In genomic region chr11:24081016-24081686, GRCm38 (mm10) we compare ENCODE assay signal across 8 mouse cellular contexts. TPM values are rescaled to one million over a fixed set of nuclear protein-coding genes. Genes with fewer than 3 reads are reported as not detected.
DNase-seq lines count a peak whose midpoint lies in the region; ATAC-seq lines count a peak whose summit lies in the region.

No protein-coding gene starts in this region.

- peak overlapping the region; percentile 75 for H3K4me3 ChIP-seq in forebrain, embryonic 10.5 days
- H3K4me3 ChIP-seq in hindbrain, embryonic 10.5 days = peak overlapping the region; percentile 79
- H3K4me3 ChIP-seq in megakaryocyte, embryonic 14.5 days (replicated peaks) = peak overlapping the region; percentile 95

- no peak; the same call in 1 of the 2 replicates for ATAC-seq in megakaryocyte-erythroid progenitor cell, adult 5-6 weeks (replicated peaks; ENCODE audit: low FRiP score, low TSS enrichment, poor library complexity, severe bottlenecking)

- intact Hi-C loops in left cerebral cortex, postnatal 36 days (cut with DNase I) = loop anchor here (5.0 to 10.0 kb wide), 3 partner anchors 71 to 1994 kb away; no protein-coding TSS in a partner anchor

- H3K27ac ChIP-seq in forebrain, embryonic 10.5 days = peak overlapping the region; percentile 96
- peak overlapping the region; percentile 95 for H3K27ac ChIP-seq in hindbrain, embryonic 10.5 days

- WGBS in forebrain, embryonic 10.5 days = under 1% methylated on average over 35 of the region's 35 CpGs
- under 1% methylated on average over 35 of the region's 35 CpGs for WGBS in hindbrain, embryonic 10.5 days

- H3K27me3 ChIP-seq in forebrain, embryonic 10.5 days (ENCODE audit: poor library complexity, severe bottlenecking) = peaks cover 33% of the 10 kb centered on the region
- H3K27me3 ChIP-seq in hindbrain, embryonic 10.5 days (ENCODE audit: insufficient read depth, poor library complexity, severe bottlenecking) = peaks cover 34% of the 10 kb centered on the region
- peaks cover 7% of the 10 kb centered on the region for H3K27me3 ChIP-seq in megakaryocyte, embryonic 14.5 days (replicated peaks)

- H3K4me1 ChIP-seq in forebrain, embryonic 10.5 days = peaks cover 57% of the 10 kb centered on the region
- H3K4me1 ChIP-seq in hindbrain, embryonic 10.5 days (replicated peaks) = peaks cover 47% of the 10 kb centered on the region
- H3K4me1 ChIP-seq in megakaryocyte, embryonic 14.5 days = peaks cover 72% of the 10 kb centered on the region

- peaks cover 12% of the 10 kb centered on the region for H3K36me3 ChIP-seq in forebrain, embryonic 10.5 days (replicated peaks)
- H3K36me3 ChIP-seq in hindbrain, embryonic 10.5 days = peaks cover 10% of the 10 kb centered on the region
- peaks cover 11% of the 10 kb centered on the region for H3K36me3 ChIP-seq in megakaryocyte, embryonic 14.5 days (replicated peaks; ENCODE audit: low read length)

- H3K9me3 ChIP-seq in forebrain, embryonic 10.5 days = no peaks in the 10 kb centered on the region
- H3K9me3 ChIP-seq in hindbrain, embryonic 10.5 days = no peaks in the 10 kb centered on the region
- H3K9me3 ChIP-seq in megakaryocyte, embryonic 14.5 days = no peaks in the 10 kb centered on the region

- peak; percentile 92 for DNase-seq in ES-CJ7 (ENCODE audit: low read depth, low spot score)
- DNase-seq in adrenal gland, adult 8-10 months = peak; percentile 38
- DNase-seq in forebrain, embryonic 10.5 days (ENCODE audit: extremely low spot score, low spot score) = peak; percentile 77
- DNase-seq in hindbrain, embryonic 10.5 days (ENCODE audit: low spot score) = peak; percentile 83
- DNase-seq in left cerebral cortex, postnatal 36 days (ENCODE audit: low spot score in 2 of 2) = peak; percentile 67 to 73
- DNase-seq in right cerebral cortex, postnatal 14 days = peak; percentile 59

RNA-seq across cellular contexts. Expression of gene Bcl11a, which starts 3.3 kb away (rescaled TPM):
- total RNA-seq in adrenal gland, adult 8-10 months (2022) = 1 to 10 TPM; 4.3 to 8.6 (median 5.7) TPM
- polyA plus RNA-seq in forebrain, embryonic 10.5 days (2016; fragmentation: Nextera tagmentation; extraction: Ambion mirVana) = 37.6 and 44.1 TPM in 2 replicates
- polyA plus RNA-seq in hindbrain, embryonic 10.5 days (2016; fragmentation: Nextera tagmentation; extraction: Ambion mirVana) = 20.7 and 54.9 TPM in 2 replicates
- total RNA-seq in left cerebral cortex, postnatal 36 days (2021) = 100 to 1,000 TPM; 100 to 116 TPM
- 1.1 and 6.5 TPM in 2 replicates for polyA plus RNA-seq in megakaryocyte, embryonic 14.5 days (2012; ENCODE audit: insufficient read depth, low replicate concordance)
- total RNA-seq in megakaryocyte-erythroid progenitor cell, adult 5-6 weeks (2014; fragmentation: Nextera tagmentation) = 194 and 225 TPM in 2 replicates
- 69.3 and 74.2 TPM in 2 replicates for total RNA-seq in megakaryocyte-erythroid progenitor cell, adult 5-6 weeks (2017)

RNA-seq across cellular contexts. Expression of gene A830031A19Rik, which starts 6.3 kb away (rescaled TPM):
- not detected for total RNA-seq in adrenal gland, adult 8-10 months (2022)
- not detected in 2 replicates for polyA plus RNA-seq in forebrain, embryonic 10.5 days (2016; fragmentation: Nextera tagmentation; extraction: Ambion mirVana)
- polyA plus RNA-seq in hindbrain, embryonic 10.5 days (2016; fragmentation: Nextera tagmentation; extraction: Ambion mirVana) = not detected in 2 replicates
- total RNA-seq in left cerebral cortex, postnatal 36 days (2021) = 1 to 10 TPM; 1.3 to 1.5 TPM
- polyA plus RNA-seq in megakaryocyte, embryonic 14.5 days (2012; ENCODE audit: insufficient read depth, low replicate concordance) = not detected in 2 replicates
- total RNA-seq in megakaryocyte-erythroid progenitor cell, adult 5-6 weeks (2014; fragmentation: Nextera tagmentation) = not detected in 2 replicates
- not detected in 2 replicates for total RNA-seq in megakaryocyte-erythroid progenitor cell, adult 5-6 weeks (2017)

Comparison
In these comparisons a context has a peak if more than half of its experiments do, and no peak if none do; other contexts are left out.
1. DNase-seq: peak in every context shown above with its lines; median percentile 92 in ES-CJ7; 83 in hindbrain, embryonic 10.5 days; 77 in forebrain, embryonic 10.5 days; 70 in left cerebral cortex, postnatal 36 days; 59 in right cerebral cortex, postnatal 14 days; 38 in adrenal gland, adult 8-10 months.
2. RNA of gene Bcl11a, which starts 3.3 kb away (total RNA-seq): 69.3 to 225 TPM in megakaryocyte-erythroid progenitor cell, adult 5-6 weeks and 100 to 116 TPM in left cerebral cortex, postnatal 36 days; 4.3 to 8.6 TPM in adrenal gland, adult 8-10 months; every median in the first group is over 4 times any median in the second.
3. Peak in every context shown above with its lines, with median percentiles within 50 percentile points of each other: H3K4me3 ChIP-seq.